18 mouse cellular contexts compared by ENCODE assay signal in the genomic region with DNA sequence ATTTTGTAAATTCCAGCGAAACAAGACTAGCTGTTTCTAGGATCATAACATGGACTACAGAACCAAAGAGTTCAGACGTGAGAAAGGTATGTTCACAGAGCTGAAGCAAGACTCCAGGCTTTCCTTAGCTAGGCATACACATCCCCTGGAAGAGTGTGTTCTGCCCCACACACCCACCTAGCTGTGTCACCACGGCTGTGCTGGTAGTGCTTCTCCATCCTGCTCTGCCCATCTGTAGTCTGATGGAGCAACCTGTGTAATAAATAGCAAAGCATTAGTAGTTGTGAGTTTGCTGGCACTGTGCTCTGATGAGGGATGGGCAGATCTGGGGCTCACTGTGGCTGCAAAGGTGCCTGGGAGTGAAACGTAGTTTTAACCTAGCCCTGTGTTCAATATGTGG.
DNase-seq lines count a peak whose midpoint lies in the region.
"Had no signal": no experiment of that assay in that cellular context is flagged by ENCODE, and none has a peak within 500 bp of the region (broad histone marks: within the 10 kb centered on the region; RNA-seq: fewer than 3 reads in every experiment).

No protein-coding gene starts in this region.

- peak; percentile 32 to 53 for DNase-seq in layer of hippocampus, adult 18-20 months (ENCODE audit: low spot score in 2 of 2)
- DNase-seq in layer of hippocampus, postnatal 25 days (ENCODE audit: extremely low spot score in 1 of 2, low spot score in 1 of 2), result no peak
- peak; percentile 18 for DNase-seq in layer of hippocampus, adult 9-10 months (ENCODE audit: low spot score)
- DNase-seq in layer of hippocampus, postnatal 36 days, result peak; percentile 29 to 30
- no peak for DNase-seq in cerebellum, postnatal 4 days (ENCODE audit: low spot score in 2 of 2)
- no peak for DNase-seq in kidney, adult 18-20 months
- DNase-seq: adrenal gland, postnatal 10 days; adrenal gland, postnatal 36 days; cerebellum, adult 11-12 months; cerebellum, adult 8-10 months; cerebellum, postnatal 10 days; cerebellum, postnatal 36 days; forebrain, postnatal 0 days; gastrocnemius, postnatal 10 days; gastrocnemius, postnatal 36 days; heart, adult 2 months; heart, postnatal 14 days; heart, postnatal 4 days had no signal

Comparison
In these comparisons a context has a peak if more than half of its experiments do, and no peak if none do; other contexts are left out.
1. DNase-seq: peak in layer of hippocampus, adult 18-20 months (2 of 2), layer of hippocampus, adult 9-10 months (single experiment) and layer of hippocampus, postnatal 36 days (2 of 2); none in layer of hippocampus, postnatal 25 days (0 of 2), cerebellum, postnatal 4 days (0 of 2) and kidney, adult 18-20 months (single experiment).